Mouse (Mus musculus): Measurements from ENCODE around the gene Sarm1.
"Not testable (repeated sequence)": the region's sequence is repeated elsewhere in the genome, so short reads cannot be mapped to it uniquely, and the experiment has no call there.

The Sarm1 gene

GRCm38 (mm10) chr11:78497544-78498522 is at the start of gene Sarm1:
Gene Sarm1, minus strand, starts transcription at chr11:78497754.
- peak; percentile 91 for DNase-seq (ENCODE audit: extremely low spot score, low read depth, low spot score)

- DNase-seq (ENCODE audit: extremely low spot score, low read depth, low spot score) = no peak
These were observed 47.6 kb upstream of the Sarm1 start for GRCm38 (mm10) chr11:78545181-78545580.

GRCm38 (mm10) chr11:78544449-78545111 is 47.0 kb upstream of the Sarm1 start:
- no peak for DNase-seq (ENCODE audit: extremely low spot score, low read depth, low spot score)

GRCm38 (mm10) chr11:78540358-78540757 is 42.8 kb upstream of the Sarm1 start:
- DNase-seq (ENCODE audit: extremely low spot score, low read depth, low spot score) = no peak

- no peak for DNase-seq (ENCODE audit: extremely low spot score, low read depth, low spot score)
These were observed 39.1 kb upstream of the Sarm1 start for GRCm38 (mm10) chr11:78536690-78537084.

- DNase-seq (ENCODE audit: extremely low spot score, low read depth, low spot score) = peak; percentile 93
These were observed 38.6 kb upstream of the Sarm1 start, which contains the start of the genes Tnfaip1 and Ift20 for GRCm38 (mm10) chr11:78536080-78536689. Gene Tnfaip1, minus strand, starts transcription at chr11:78536332. Gene Ift20, plus strand, starts transcription at chr11:78536361.

- peak; percentile 46 for DNase-seq (ENCODE audit: extremely low spot score, low read depth, low spot score)
These were observed 38.0 kb upstream of the Sarm1 start for GRCm38 (mm10) chr11:78535376-78536079.

GRCm38 (mm10) chr11:78534516-78534915 is 37.0 kb upstream of the Sarm1 start:
- DNase-seq (ENCODE audit: extremely low spot score, low read depth, low spot score) = no peak

- DNase-seq (ENCODE audit: extremely low spot score, low read depth, low spot score) = not testable (repeated sequence)
These were observed 34.0 kb upstream of the Sarm1 start for GRCm38 (mm10) chr11:78531515-78531914.

- DNase-seq (ENCODE audit: extremely low spot score, low read depth, low spot score) = no peak
These were observed 33.5 kb upstream of the Sarm1 start for GRCm38 (mm10) chr11:78531046-78531445.

GRCm38 (mm10) chr11:78530001-78530400 is 32.4 kb upstream of the Sarm1 start:
- no peak for DNase-seq (ENCODE audit: extremely low spot score, low read depth, low spot score)

GRCm38 (mm10) chr11:78528714-78529113 is 31.2 kb upstream of the Sarm1 start:
- DNase-seq (ENCODE audit: extremely low spot score, low read depth, low spot score) = no peak

- no peak for DNase-seq (ENCODE audit: extremely low spot score, low read depth, low spot score)
These were observed 27.3 kb upstream of the Sarm1 start for GRCm38 (mm10) chr11:78524838-78525237.

GRCm38 (mm10) chr11:78523241-78523955 is 25.8 kb upstream of the Sarm1 start:
- DNase-seq (ENCODE audit: extremely low spot score, low read depth, low spot score) = no peak

GRCm38 (mm10) chr11:78522481-78522997 is 25.0 kb upstream of the Sarm1 start:
- no peak for DNase-seq (ENCODE audit: extremely low spot score, low read depth, low spot score)

GRCm38 (mm10) chr11:78521880-78522279 is 24.3 kb upstream of the Sarm1 start:
- DNase-seq (ENCODE audit: extremely low spot score, low read depth, low spot score) = no peak

- no peak for DNase-seq (ENCODE audit: extremely low spot score, low read depth, low spot score)
These were observed 21.4 kb upstream of the Sarm1 start for GRCm38 (mm10) chr11:78518931-78519330.

- no peak for DNase-seq (ENCODE audit: extremely low spot score, low read depth, low spot score)
These were observed 18.2 kb upstream of the Sarm1 start for GRCm38 (mm10) chr11:78515549-78516325.
